Mouse (Mus musculus) retina, postnatal 7 days (tissue): ENCODE results near the gene Ppp3cb.
"Not testable (repeated sequence)": the region's sequence is repeated elsewhere in the genome, so short reads cannot be mapped to it uniquely, and the experiment has no call there.

Source experiments
- DNase-seq: peaks from one replicate; pipeline ENCODE4 v3.0.0-alpha.2; 2012; ENCODE audit warnings: low read depth, low spot score

Ppp3cb gene

DNA sequence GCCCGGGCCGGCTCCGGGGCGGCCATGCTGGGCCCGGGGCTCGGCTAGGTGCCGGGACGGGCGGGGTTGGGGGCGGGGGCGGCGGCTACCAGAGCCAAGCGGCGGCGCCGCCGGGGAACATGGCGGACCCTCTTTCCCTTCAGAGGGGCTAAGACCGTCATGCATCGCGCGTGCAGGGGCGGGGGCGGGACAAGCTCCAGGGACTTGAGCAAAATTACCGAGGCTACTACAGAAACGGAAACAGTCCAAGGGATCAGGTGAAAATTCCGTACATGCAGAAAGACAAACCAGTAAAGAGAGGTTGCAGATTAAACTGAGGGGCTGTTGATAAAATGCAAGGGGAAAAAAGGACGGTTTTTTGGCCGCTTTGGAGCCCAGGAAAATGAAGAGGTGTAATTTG, at the start of gene Ppp3cb:
TSS of gene Ppp3cb (minus strand) at position 159 of the 400 bp plus-strand sequence.
- DNase-seq, result peak; percentile 85

DNA sequence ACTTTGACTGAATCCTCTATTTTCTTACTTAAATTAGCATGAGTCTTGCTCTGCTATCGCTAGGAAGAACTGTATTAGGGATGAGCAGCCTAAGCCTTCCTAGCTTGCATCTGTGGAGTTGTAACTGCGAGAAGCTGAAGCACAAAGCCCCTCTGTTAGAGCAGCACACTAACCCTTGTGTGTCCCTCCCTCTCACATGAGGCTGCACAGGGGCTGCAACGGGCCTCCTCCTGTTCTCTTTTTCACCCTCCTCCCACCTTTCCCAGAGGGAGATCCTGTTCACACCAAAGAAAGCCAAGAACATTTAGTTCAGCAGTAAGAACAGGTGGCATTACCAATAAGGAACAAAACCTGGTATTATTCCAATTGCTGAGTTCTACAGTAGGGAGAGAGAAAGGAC, 49.4 kb upstream of the Ppp3cb start:
- no peak for DNase-seq

DNA sequence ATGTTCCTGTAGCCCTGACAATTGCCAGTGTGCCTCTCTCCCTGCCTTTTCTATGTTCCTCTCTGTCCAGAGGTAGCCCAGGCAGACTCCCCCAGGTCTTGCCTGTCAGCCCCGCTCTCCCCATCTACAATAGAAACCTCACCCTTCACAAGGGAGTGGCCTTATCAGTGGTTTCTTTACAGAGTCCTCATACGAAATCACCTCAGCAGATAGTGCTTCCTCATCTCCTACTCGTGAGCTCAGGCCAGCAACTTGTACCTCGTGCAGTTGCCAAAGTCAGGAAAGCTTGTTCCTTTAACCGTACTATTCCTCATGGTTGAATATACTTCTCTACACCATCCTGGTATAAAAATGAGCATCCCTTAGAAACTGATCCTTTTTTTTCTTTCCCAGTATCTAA, 41.1 kb upstream of the Ppp3cb start:
- DNase-seq, result no peak

DNA sequence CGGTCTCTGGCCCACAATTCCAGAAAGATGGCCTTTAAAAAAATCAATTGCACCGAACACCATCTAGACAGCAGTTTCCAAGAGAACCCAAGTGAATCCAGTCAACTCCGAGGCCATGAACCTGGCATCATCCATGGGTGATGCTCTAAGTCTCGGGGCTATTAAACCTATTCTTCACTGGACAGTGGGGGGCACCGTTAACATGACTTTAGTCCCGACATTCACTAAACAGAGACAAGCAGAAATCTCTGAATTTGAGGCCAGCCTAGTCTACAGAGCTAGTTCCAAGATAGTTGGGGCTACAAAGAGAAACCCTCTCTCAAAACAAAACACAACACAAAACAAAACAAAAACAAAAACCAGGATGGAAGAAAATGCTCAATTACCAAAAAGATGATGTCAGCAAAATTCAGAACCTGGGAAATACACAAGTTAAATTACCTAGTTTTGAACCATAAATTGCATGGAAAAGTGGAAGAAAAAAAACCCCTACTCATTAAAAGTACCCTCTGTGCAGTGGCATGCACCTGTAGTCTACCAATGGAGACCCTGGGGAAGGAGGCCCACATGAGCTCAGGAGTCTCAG, 32.5 kb upstream of the Ppp3cb start:
- DNase-seq, result no peak

DNA sequence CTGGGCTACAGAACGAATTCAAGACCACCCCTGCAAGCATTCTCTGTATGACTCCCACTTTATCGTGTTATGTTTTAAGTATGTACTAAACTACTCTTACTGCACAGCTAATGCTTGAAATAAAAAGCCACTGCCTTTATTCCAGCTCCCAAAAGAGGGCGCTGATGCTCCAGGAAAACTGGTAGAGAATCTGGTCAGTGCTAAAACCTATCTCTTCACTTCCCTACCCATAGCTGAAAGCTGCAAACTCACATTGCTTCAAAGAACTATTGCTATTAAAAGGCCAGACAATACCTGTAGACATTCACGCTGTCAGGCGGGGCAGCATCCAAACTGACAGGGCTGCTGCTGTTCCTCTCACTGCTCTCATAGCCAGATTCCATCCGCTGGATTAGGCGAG, 29.8 kb upstream of the Ppp3cb start:
- peak; percentile 57 for DNase-seq

DNA sequence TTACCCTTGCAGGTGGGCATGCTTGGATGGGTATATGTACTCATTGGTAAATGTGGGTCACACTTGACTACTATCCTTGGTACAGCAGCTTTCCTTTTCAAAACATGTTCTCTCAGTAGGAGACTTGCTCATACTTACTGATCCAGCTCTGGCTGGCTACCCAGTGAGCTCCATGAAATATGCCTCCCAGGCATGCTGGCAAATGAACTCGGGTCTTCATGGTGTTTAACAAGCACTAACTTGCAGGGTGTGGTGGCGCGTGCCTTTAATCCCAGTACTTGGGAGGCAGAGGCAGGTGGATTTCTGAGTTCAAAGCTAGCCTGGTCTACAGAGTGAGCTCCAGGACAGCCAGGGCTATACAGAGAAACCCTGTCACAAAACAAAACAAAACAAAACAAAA, 26.8 kb upstream of the Ppp3cb start:
- DNase-seq, result not testable (repeated sequence)

DNA sequence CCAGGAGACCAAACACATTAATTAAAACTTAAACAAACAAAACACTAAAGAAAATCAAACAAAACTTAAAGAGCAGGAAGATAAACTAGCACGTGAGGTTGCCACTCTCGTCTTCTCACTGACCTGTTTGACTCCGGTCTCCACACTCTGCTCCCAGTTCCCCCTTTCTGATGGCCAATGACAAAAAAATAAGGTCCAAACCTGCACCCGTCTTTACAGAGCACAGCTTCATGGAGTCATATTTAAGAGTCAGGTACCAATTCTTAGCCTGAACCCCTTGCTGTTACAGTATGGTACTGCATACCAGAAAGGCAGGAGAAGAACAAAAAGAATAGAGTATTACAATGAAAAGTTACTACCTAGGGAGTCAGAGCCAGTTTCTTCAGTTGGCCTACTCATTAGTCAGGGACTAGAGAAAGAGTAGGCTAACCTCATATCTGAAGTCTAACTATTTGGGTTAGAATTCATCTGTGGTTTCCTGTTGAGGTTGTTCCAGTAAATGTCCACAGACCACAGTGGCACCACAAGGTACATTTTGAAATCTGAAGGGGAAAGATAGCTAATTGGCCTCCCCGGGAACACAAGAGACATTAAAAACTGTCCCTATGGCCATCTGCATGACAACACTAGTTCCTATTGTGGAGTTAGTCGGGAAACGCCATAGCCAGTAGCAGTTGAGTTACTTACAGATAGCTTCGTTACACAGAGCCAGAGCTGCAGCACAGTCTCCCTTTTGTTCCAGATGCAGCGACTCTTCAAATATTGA, 19.1 kb upstream of the Ppp3cb start:
- DNase-seq, result no peak

DNA sequence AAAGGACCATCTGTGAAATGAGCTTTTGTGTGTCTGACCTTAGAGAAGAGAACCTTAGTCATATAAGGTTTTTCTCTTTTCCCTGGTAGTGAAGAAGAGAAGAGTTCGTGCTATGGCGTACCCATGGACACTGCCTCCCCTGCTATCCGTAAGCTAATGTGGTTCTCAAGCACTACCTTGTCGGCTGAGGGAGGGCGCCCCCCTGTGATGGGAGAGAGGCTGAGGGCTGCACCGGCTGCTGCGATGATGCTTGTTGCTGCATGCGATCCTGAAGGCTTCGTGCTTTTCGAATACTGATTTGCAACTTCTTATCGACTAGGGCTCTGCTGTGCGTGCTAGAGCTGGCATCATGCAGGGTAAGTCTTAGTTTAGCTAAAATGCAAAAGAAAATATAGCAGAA, 18.3 kb upstream of the Ppp3cb start:
- DNase-seq, result no peak

DNA sequence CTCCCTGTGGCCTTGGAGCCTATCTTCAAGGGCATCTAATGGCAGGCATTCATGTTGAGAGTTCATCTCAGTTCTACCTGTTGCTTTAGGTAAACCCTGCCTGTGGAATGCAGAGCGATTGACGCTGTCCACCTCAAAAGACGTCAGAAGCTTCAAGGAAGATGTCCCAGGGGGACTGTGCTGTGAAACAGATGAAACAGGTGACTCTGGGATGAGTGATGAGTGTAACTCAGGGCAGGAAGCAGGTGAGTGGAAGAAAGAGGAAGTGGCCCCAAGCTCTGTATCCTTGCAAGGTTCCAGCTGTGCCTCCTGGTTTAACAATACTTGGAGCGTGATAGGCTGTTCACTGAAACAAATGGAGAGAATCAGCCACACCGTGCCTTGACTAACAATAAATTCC, 15.5 kb upstream of the Ppp3cb start:
- no peak for DNase-seq

DNA sequence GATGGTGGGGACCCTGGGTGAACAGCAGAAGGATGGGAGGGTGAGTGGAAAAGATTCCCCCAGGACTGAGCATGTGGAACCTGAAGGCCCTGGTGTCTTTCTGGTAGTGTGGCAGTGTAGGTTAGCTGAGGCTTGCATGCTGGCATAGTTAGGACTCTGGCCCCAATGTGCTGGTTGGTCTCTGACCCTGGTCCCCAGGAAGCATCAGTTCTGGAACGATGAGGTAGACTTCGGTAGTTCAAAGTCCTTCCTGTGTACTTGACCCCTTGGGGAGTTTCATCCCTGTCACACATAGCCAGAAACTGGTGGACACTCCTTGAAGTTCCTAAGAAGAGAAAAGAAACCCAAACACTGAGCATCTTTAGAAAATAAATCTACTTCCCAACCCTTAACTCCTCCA, 3.8 kb upstream of the Ppp3cb start:
- DNase-seq, result no peak

DNA sequence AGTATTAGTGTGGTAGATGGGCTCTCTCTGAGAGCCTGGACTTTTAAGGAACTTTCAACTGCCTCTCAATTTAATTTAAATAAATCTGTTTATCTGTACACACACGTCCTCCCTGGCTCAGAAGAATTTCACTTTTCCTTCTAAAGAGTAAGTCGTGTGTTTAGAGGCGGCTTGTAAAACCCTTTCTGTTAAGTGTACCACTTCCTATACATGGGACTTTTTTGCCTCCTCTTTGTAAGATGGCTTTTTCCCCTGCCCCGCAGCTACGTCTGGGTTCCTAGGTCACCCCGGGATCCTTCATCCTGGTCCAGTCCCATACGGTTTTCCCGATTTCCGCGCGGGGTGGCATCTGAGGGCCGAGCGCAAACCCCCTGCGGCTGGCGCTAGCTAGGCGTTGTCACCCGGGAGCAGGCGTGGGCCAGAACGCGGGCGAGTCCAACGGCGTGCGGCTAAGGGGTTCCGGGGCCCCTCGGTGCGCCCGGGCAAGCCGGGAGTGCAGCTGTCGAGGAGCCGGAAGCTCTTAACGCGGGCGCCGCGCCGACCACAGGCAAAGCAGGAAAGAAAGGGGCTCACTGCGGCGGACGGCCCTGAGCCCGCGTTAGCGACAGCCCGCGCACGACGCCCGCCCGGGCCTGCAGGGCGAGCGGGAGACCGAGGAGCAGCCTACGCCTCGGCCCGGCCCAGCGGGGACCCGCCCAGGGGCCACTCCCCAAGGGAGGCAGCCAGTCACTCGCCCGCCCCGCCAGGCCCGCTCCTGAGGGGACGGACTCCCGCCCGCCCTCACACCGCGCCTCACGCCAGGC, 643 bp downstream of the Ppp3cb start:
- DNase-seq, result peak; percentile 54

DNA sequence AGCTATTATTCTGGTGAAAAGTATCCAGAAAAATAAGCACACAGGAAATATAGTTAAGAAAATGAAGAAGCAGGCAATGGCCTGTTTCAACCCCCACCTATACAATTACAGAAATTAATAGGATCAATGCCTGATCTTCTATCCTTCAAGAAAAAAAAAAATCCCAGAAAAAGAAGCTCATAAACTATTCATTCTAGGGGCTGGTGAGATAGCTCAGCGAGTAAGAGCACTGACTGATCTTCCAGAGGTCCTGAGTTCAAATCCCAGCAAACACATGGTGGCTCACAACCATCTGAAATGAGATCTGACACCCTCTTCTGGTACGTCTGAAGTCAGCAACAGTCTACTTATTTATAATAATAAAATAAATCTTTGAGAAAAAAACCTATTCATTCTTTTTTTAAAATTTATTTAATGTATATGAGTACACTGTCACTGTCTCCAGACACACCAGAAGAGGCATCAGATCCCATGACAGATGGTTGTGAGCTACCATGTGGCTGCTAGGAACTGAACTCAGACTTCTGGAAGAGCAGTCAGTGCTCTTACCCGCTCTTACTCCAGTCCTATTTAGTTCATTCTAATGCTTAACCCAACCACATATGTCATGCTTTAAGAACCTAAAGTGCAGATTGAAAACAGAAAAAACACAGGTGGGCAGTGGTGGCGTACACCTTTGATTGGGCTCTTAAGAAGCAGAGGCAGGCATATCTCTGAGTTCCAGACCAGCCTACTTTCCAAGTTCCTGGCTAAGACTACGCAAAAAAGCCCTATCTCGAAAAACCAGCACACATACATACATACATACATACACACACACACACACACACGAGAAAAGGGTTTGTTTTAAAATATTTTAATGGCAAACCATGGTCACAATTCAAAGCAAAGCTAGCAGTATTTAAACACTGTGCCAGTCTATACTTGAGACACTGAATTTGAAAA, 1.6 kb downstream of the Ppp3cb start:
- no peak for DNase-seq

DNA sequence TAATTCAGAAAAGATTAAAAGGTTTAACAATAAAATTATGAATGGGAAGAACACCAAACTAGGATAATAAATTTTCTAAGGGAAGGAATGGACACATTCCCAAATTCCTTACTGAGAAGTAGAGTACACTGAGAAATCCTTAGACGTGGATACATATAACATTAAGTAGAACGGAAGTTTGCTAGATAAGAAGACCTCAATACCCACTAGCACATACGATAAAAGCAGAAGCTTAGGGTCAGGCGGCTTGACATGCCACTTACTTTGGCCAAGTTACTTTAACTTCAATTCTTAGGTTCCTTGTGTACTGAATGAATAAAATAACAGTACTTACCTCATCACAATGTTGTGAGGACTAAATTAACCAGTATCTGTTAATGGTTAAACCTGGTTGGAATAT, 16.7 kb downstream of the Ppp3cb start:
- no peak for DNase-seq

DNA sequence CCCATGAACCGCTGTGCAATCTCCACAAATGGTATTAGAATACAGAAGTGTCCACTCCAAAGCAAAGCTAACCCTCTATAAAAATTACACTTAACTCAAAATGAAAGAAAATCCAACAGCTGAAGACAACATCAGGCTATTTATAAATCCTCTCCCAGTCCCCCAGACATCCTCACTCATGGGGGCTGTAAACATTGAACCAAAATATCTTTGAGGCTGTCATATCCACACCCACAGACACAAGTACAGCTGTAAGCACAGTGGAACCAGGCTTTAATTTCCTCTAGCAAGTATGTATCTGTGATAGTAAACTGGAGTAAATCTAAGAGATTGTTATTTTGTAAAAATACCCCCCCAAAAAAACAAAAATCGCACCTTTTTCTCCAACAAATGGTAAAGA, 26.2 kb downstream of the Ppp3cb start:
- DNase-seq, result no peak

DNA sequence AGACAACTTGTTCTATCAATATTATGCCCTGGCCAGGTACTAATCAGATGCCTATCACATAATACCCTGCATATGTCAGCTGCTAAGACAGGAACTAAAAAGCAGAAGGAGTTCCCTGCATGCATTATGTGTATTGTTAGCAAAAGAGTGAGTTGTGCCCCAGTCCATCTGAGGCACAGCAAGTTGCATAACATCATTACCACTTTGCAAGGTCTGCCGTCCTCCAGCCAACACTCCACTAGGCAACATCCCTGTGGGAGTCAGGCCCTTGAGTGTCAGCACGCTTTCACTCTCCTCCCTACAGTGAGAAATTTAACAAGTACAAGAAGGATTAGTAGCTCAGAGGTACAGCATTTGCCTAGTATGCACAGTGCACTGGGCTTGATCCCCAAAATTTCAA, 37.9 kb downstream of the Ppp3cb start:
- no peak for DNase-seq

DNA sequence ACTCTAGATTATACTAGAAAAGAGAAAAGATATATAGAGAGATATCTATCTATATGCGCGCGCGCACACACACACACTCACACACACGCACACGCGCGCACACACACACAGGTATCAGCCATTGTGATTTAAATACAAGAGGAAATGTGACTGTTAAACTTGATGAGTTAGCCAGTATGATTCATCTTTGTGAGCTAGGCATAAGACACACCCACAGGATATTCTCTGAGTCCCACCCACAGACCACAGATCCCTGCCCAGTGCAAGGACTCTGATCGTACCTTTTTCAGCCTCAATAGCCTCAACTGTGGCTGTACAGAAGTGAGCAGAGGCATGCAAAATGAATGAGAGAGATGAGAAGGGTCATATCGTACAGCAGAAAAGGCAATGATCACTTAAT, 43.4 kb downstream of the Ppp3cb start:
- DNase-seq, result no peak

DNA sequence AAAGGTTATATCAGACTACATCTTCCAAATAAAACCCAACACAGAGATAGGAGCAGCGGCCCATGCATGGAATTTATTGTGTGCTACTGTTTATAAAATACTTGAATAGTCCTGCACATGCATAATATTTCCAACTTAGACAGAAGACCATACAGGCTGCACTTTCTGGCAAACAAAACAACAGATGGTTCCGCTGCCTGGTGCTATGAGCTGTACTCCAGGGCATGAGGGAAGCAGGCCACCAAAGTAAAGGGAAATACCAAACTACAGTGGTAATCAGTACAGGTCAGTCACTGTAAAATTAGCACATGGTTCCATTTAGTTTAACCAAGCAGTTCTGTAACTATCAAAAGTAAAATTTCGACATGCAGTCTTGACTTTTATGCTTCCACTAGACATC, 46.4 kb downstream of the Ppp3cb start:
- DNase-seq, result no peak

DNA sequence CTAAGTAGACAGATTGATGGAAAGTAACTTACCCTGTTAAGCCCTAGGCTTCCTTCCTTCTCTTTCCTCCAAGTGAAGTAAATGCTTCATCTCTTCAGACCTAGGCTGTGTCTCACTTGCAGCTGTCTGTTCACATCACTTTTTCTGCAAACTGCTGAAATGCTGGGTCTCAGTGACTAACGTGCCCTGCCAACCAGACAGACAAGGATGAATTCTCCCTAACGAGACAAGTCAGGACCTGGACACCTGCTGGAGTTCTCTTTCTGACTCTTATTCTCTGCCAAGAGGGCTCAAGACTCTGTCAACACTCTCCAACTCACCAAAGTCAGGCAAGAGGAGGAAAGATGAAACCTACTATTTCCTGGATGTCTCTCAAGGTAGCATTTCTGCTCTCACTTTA, 49.8 kb downstream of the Ppp3cb start, which contains the start of gene Mss51:
TSS of gene Mss51 (minus strand) at position 299 of the 400 bp plus-strand sequence.
- DNase-seq, result no peak

DNA sequence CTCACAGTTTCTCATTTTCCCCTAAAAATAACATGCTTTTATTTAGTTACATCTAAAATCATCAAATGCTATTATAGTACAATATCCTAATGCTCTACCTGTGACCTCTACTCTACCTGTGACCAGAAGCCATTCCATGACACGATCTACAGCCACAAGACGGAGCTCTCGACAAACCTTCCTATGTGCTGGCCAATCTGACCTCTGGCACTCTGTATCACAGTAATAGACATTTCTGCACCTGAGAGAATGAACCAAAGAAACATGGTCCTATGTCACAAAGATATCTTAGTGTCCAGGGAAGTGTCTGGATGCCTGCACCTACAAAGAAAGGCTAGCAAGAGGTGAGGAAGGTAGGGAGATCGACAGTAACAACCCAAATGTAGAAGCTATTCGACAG, 60.3 kb downstream of the Ppp3cb start:
- no peak for DNase-seq

DNA sequence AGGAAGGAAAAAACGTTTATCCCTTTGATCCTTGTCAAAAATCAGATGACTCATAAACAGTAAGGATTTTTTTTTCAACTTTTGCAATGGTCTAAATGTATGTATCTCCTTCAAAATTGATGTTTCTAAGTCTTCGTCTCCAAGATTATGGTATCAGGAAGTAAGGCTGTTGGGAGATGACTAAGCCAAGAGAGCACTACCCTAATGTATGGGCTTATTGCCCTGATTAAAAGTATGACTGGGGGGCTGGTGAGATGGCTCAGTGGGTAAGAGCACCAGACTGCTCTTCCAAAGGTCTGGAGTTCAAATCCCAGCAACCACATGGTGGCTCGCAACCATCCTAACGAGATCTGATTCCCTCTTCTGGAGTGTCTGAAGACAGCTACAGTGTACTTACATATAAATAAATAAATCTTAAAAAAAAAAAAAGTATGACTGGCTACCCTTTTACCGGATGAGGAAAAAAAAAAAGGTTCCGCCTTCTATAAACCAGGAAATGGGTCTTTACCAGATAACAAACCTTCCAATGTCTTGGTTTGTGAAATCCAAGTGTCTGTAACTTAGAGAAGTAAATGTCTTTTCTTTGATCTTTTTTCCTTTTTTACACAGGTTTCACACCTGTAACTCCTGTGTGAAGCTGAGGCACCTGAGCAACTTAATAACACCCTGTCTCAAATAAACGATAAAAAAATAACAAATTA, 64.2 kb downstream of the Ppp3cb start:
- no peak for DNase-seq

DNA sequence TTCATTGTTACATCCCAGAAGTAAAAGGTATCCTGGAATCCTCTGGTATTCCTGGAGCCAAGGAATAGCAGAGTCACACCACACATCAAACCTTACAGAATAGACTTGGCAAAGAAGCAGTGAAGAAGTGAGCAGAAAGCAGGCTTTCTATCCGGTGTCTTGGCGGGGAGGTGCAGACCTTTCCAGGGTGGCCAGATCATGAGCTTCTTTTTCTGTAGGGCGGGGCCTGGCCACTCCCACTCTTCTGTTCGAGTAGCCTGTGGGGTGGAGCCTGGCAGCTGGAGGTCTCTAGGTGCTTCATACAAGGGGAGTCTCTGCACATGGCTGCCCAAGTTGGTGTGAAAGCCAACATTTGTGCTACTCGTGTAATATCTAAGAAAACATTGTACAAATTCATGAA, 65.2 kb downstream of the Ppp3cb start:
- no peak for DNase-seq
